Mouse (Mus musculus) monocyte, adult 2 months (primary cell): ENCODE measurements around the gene Lrrc20.

Experiments
- DNase-seq, 2 experiments: peaks; one replicate each; pipeline ENCODE4 v3.0.0; 2022; ENCODE audit warnings: low spot score in 2 of 2, low read depth in 1 of 2

Lrrc20 gene

DNA sequence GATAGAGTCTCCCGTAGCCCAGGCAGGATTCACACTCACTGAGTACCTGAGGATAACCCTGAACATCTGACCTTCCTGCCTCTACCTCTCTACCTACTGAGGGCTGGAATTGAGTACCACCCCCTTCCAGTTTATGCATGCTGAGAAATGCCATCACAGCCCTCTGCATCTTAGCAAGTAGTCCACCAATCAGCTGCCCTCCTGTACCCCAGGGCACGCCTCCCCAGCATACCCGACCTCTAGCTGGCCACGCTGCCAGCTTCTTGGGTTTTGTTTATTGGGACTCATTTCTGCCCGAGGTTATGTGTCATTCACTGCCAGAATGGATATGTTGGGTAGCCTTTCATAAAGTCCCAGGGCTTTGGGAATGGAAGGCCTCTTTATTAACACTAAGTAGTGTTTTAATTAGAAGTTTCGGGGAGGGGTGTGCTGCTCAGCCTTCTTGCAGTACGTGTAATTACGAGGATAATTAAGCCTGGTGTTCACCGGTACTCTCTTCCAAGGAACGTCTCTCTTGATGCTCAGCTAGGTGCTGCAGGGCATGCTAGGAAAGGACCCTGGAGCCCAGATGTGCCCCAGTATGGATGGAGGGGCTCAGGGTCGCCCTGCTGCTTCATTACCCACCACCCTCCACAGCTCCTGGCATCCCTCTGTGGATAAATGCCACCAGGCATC is 36.8 kb downstream of the Lrrc20 start:
- DNase-seq: no peak

- no peak for DNase-seq
Measured at GRCm38 (mm10) chr10:61516866-61517265, 41.3 kb downstream of the Lrrc20 start.

DNA sequence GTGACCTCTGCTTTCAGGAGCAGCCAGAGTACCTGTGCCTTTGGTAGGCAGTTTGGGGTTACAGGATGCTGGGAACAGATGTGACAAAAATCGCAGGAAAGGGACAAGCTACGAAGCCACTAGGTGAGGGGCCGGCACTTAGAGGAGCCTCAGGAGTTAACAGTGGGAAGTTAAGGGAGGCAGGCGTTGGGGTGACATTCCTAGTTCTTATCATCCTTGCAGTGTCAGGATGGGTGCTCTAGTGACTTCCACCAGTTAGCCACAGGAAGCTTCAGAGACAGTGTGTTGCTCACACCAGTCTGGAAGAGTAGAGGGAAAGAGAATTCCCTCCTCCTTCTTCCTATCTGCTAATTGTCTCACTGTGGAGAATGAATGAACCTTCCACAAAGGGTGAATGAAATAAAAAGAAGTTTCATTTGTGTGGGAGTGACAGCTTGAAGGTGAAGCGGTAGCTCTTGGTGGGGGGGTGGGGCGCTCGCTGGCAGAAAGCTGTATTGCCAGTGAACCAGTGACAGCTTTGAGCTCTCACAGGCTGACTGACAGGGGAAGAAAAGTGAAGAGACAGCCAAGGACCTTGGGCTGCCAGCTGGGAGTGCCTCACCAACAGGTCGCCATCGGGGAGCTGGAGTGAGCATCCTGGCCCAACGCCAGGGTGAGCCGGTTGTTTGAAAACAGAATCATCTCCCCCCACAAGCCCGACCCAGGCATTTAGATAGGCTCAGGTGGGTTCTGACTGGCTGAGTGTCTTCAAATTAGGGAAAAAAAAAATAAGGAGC is 41.9 kb downstream of the Lrrc20 start:
- no peak for DNase-seq

DNA sequence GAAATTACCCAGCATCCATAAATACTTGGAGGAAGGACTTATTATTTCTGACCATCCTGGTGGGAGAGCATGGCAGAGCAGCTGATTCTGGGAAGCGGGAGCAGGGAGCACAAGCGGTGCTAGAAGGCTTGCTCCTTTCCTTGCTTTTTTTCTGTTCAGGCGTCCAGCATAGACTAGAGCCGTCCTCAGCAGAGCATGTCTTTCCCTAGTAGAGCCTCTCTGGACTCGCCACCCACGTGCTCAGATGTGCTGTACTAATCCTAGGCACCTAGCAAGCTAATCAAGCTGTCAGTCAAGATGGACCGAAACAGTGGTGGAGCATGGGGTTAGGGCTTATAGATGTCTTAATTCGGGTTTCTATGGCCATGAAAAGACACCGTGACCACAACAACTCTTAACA is 42.7 kb downstream of the Lrrc20 start:
- no peak for DNase-seq

DNA sequence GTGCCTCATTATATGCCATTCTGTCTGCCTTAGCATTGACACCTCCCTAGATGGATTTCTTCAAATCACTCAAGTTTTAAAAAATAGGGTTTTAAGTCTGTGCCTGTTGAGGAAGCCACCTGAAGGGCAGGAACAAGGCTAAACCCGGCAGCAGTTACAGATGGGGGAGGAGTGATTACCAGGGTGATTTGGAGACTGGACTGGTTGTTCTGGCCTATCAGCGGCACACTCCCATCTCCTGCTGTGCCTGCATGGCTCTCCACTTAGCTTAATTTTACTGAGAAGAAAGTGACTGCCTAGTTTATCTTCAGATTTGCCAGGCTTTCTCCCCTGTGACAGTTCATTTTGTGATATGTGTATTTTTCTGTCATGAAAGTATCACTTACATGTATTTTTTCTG is 43.9 kb downstream of the Lrrc20 start:
- DNase-seq: no peak

- DNase-seq: no peak
Measured at GRCm38 (mm10) chr10:61520714-61521113, 45.1 kb downstream of the Lrrc20 start.

DNA sequence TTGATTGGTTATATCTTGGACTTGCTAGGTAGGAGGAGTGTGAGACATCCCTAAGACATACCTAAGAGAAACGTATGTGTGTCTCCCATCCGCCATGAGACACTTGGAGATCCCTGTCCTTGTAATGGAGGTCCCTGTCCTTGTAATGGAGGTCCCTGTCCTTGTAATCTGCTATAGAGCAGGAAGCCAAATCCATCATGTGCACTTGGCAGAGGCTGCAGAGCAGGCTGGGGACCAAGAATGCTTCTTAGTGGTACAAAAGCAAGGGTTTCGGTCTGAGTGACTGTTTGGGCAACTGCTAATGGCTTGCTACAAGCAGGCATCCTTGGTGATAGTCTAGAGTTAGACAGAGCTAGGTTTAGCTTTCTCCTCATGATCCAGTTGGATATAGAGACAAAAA is 55.3 kb downstream of the Lrrc20 start:
- no peak for DNase-seq

- DNase-seq: no peak
Measured at GRCm38 (mm10) chr10:61533285-61533684, 57.7 kb downstream of the Lrrc20 start.

- no peak for DNase-seq
Measured at GRCm38 (mm10) chr10:61534371-61535101, 58.9 kb downstream of the Lrrc20 start.

DNA sequence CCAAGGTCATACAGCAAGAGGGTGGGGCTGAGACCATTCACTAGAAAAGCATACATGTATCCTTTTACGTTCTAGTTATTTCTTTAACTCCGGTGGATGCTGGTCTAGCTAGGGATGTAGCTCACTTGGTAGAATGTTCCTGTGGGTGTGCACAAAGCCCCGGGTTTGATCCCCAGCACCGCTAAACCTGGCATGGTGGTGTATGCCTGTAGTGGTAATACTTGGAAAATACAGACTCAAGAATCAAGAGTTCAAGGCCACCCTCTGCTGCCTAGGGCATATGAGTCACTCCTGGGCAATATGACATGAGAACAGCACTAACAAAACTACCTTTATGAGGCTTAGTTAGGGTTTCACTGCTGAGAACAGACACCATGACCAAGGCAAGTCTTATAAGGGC is 59.8 kb downstream of the Lrrc20 start:
- DNase-seq: no peak

GRCm38 (mm10) chr10:61536130-61537035 is 60.8 kb downstream of the Lrrc20 start:
- DNase-seq: peak; percentile 31 to 37

- DNase-seq: no peak
Measured at GRCm38 (mm10) chr10:61537036-61537380, 61.4 kb downstream of the Lrrc20 start.

- DNase-seq: no peak
Measured at GRCm38 (mm10) chr10:61538446-61538845, 62.8 kb downstream of the Lrrc20 start.

GRCm38 (mm10) chr10:61544127-61544862 is 68.7 kb downstream of the Lrrc20 start:
- no peak for DNase-seq

DNA sequence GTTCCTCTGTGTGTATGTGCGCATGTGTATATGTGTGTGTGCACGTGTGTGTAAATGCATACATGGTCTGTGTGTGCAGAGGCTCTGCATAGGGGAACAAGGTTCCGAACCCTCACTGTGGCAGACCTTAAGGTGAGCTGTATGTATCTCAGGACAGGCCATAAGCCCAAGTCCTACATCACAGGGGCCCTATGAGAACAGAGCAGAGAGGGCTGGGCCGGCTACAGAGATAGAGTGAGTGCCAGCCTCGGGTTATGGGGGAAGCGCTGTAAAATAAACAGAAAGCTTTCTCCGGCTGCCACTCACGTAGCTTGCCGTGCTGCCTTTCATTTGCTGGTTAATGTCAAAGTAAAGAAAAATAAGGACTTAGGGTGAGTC is 69.3 kb downstream of the Lrrc20 start:
- DNase-seq: no peak

DNA sequence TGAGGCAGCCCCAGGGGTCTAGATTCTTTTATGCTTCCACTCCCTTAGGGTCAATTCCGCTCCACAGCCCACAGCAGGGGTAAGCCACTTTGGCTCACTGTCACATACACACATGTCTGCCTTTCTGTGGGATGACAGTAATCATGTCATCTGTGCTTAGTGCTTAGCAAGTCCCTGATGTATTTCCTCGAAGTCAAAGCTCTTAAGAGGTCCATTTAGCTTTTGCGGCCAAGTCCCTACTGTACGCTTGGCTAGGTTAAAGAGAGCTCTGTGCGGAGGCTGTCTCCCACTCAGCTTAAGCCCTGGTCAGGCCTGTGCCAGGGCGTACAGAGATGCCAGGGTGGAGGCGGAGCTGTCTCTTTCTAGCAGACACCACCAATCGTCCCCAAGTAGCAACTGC is 74.5 kb downstream of the Lrrc20 start:
- DNase-seq: no peak

DNA sequence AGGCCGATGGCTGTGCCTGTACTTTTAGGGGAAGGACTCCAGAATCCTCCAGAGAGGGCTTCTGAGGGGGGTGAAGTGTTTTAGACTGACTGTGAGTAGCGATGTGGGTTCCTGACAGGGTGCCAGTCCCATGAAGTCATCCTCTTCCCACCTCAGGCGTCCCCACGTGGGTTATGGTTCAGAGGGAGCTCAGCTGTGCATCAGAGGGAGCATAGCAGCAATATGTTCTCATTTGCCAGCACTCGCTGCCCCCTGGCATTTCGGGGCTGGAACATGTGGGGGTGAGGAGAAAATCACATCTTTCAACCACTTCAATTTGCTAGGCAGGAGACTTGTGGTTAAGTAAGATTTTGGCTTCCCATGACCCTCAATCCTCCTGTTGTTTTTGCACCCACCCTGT is 79.6 kb downstream of the Lrrc20 start:
- no peak for DNase-seq

- DNase-seq: no peak
Measured at GRCm38 (mm10) chr10:61558631-61559030, 83.0 kb downstream of the Lrrc20 start.

- no peak for DNase-seq
Measured at GRCm38 (mm10) chr10:61559544-61559943, 83.9 kb downstream of the Lrrc20 start.

DNA sequence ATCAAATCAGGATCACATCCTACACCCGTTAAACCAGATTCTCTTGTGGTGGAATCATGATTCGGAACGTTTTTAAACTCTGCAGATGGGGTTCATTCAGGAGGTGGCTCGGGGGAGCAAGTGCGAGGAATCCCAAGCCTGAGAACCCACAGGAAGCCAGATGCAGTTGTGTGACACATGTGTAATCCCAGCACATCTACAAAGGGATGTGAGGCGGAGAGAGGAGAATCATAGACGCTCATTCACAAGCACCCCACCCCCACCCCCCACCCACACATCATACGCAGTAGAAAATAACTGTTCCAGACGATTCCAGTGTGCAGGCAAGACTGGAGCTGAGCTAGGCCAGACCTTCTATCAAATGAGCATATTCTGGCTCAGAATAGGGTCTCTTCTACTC is 87.9 kb downstream of the Lrrc20 start:
- no peak for DNase-seq

GRCm38 (mm10) chr10:61564408-61564807 is 88.8 kb downstream of the Lrrc20 start:
- no peak for DNase-seq
